In genomic region chr17:68883474-68884083, GRCm38 (mm10) we compare ENCODE assay signal across 27 mouse cellular contexts. TPM values are rescaled to one million over a fixed set of nuclear protein-coding genes. Genes with fewer than 3 reads are reported as not detected.
DNase-seq lines count a peak whose midpoint lies in the region; ATAC-seq and TF ChIP-seq lines count a peak whose summit lies in the region.
"Had no signal": no experiment of that assay in that cellular context is flagged by ENCODE, and none has a peak within 500 bp of the region (broad histone marks: within the 10 kb centered on the region; RNA-seq: fewer than 3 reads in every experiment).

No protein-coding gene starts in this region.

- no peak for DNase-seq in kidney, postnatal 0 days (ENCODE audit: low spot score)
- DNase-seq in kidney, postnatal 4 days, result no peak
- peak; percentile 27 for DNase-seq in retina, postnatal 1 day
- no peak for DNase-seq in retina, embryonic 14.5 days (ENCODE audit: low spot score)
- DNase-seq in spleen, postnatal 36 days (ENCODE audit: low spot score in 2 of 2), result no peak
- DNase-seq: adrenal gland, postnatal 25 days; B cell, adult 2 months; cerebellum, adult 2 months; gastrocnemius, postnatal 36 days; heart, postnatal 14 days; kidney, adult 18-20 months; kidney, postnatal 36 days; layer of hippocampus, adult 9-11 months; right cerebral cortex, postnatal 4 days; thymus, postnatal 4 days had no signal

- peak; percentile 30; the same call in 1 of the 2 replicates for TF ChIP-seq CTCF in kidney, postnatal 0 days (IDR thresholded peaks at IDR 0.05; ENCODE audit: low read depth)
- TF ChIP-seq CTCF in intestine, postnatal 0 days (IDR thresholded peaks at IDR 0.05; ENCODE audit: low read depth), result peak; percentile 49; the same call in 1 of the 2 replicates

- no peaks in the 10 kb centered on the region for H3K9me3 ChIP-seq in kidney, postnatal 0 days (replicated peaks; ENCODE audit: low read length)
- no peaks in the 10 kb centered on the region for H3K9me3 ChIP-seq in intestine, postnatal 0 days (ENCODE audit: control insufficient read depth)
- H3K9me3 ChIP-seq: embryonic facial prominence, embryonic 10.5 days; embryonic facial prominence, embryonic 15.5 days; forebrain, embryonic 13.5 days; kidney, embryonic 15.5 days; limb, embryonic 13.5 days; midbrain, embryonic 13.5 days had no signal

- 75% methylated on average over 3 of the region's 3 CpGs for WGBS in kidney, postnatal 0 days
- WGBS in intestine, postnatal 0 days, result 46% methylated on average over 3 of the region's 3 CpGs

- no peaks in the 10 kb centered on the region for H3K36me3 ChIP-seq in kidney, postnatal 0 days (ENCODE audit: insufficient read depth, low read length)
- H3K36me3 ChIP-seq in intestine, postnatal 0 days (ENCODE audit: control insufficient read depth, insufficient read depth), result no peaks in the 10 kb centered on the region
- H3K36me3 ChIP-seq: embryonic facial prominence, embryonic 10.5 days; embryonic facial prominence, embryonic 15.5 days; kidney, embryonic 15.5 days; limb, embryonic 13.5 days; midbrain, embryonic 13.5 days had no signal

- ATAC-seq in kidney, postnatal 0 days (replicated peaks; ENCODE audit: low FRiP score, low read depth), result no peak
- peak; percentile 31; the same call in 1 of the 2 replicates for ATAC-seq in intestine, postnatal 0 days
- ATAC-seq: forebrain, embryonic 13.5 days; hindbrain, embryonic 16.5 days; midbrain, embryonic 13.5 days had no signal

- H3K4me1 ChIP-seq in kidney, postnatal 0 days (replicated peaks; ENCODE audit: insufficient read depth, low read length), result no peaks in the 10 kb centered on the region
- no peaks in the 10 kb centered on the region for H3K4me1 ChIP-seq in intestine, postnatal 0 days (replicated peaks; ENCODE audit: control insufficient read depth, insufficient read depth, low read length)
- H3K4me1 ChIP-seq: embryonic facial prominence, embryonic 10.5 days had no signal

- no peak overlapping the region for H3K4me2 ChIP-seq in kidney, postnatal 0 days (ENCODE audit: low read length)
- no peak overlapping the region for H3K4me2 ChIP-seq in intestine, postnatal 0 days (replicated peaks; ENCODE audit: low read depth)
- H3K4me2 ChIP-seq: embryonic facial prominence, embryonic 15.5 days; forebrain, embryonic 13.5 days; kidney, embryonic 15.5 days; limb, embryonic 13.5 days; liver, embryonic 11.5 days; midbrain, embryonic 13.5 days had no signal

- H3K9ac ChIP-seq in kidney, postnatal 0 days (ENCODE audit: low read depth, low read length), result no peak overlapping the region
- no peak overlapping the region for H3K9ac ChIP-seq in intestine, postnatal 0 days (ENCODE audit: low read depth, low read length)
- H3K9ac ChIP-seq: embryonic facial prominence, embryonic 15.5 days; forebrain, embryonic 13.5 days; kidney, embryonic 15.5 days; limb, embryonic 13.5 days; midbrain, embryonic 13.5 days had no signal

- H3K27ac ChIP-seq in kidney, postnatal 0 days, result no peak overlapping the region
- no peak overlapping the region for H3K27ac ChIP-seq in intestine, postnatal 0 days (ENCODE audit: low read depth, low read length)
- H3K27ac ChIP-seq: embryonic facial prominence, embryonic 10.5 days; embryonic facial prominence, embryonic 15.5 days; forebrain, embryonic 13.5 days; kidney, embryonic 15.5 days; limb, embryonic 13.5 days; macrophage; midbrain, embryonic 13.5 days had no signal

- no peaks in the 10 kb centered on the region for H3K27me3 ChIP-seq in kidney, postnatal 0 days (ENCODE audit: insufficient read depth, low read length)
- H3K27me3 ChIP-seq in intestine, postnatal 0 days (replicated peaks; ENCODE audit: control insufficient read depth, insufficient read depth, low read length), result no peaks in the 10 kb centered on the region
- H3K27me3 ChIP-seq: embryonic facial prominence, embryonic 15.5 days; forebrain, embryonic 13.5 days; kidney, embryonic 15.5 days; limb, embryonic 13.5 days; midbrain, embryonic 13.5 days had no signal

- H3K4me3 ChIP-seq in kidney, postnatal 0 days (replicated peaks; ENCODE audit: low read depth, low read length), result no peak overlapping the region
- H3K4me3 ChIP-seq in intestine, postnatal 0 days (ENCODE audit: low read depth, low read length), result no peak overlapping the region
- H3K4me3 ChIP-seq: embryonic facial prominence, embryonic 10.5 days; embryonic facial prominence, embryonic 15.5 days; forebrain, embryonic 13.5 days; kidney, embryonic 15.5 days; limb, embryonic 13.5 days; midbrain, embryonic 13.5 days had no signal

RNA-seq across cellular contexts. Expression of gene Tmem200c, which starts 57.2 kb away (rescaled TPM):
- polyA plus RNA-seq in kidney, postnatal 0 days (2015; fragmentation: Nextera tagmentation; extraction: Ambion mirVana), result 0.61 and 0.74 TPM in 2 replicates
- polyA plus RNA-seq in intestine, postnatal 0 days (2015; fragmentation: Nextera tagmentation; extraction: Ambion mirVana), result 0.10 and 0.25 TPM in 2 replicates
- polyA plus RNA-seq: liver, embryonic 16.5 days; macrophage; thymus, postnatal 0 days had no signal
